Mouse (Mus musculus) forebrain, embryonic 15.5 days (tissue): ENCODE measurements around the gene Haus7. TPM values are rescaled to one million over a fixed set of nuclear protein-coding genes. Genes with fewer than 3 reads are reported as not detected.

Source experiments
- polyA plus RNA-seq: library from polyadenylated mRNA; unstranded; fragments of >200 nt; fragmentation: Nextera tagmentation; extraction: Ambion mirVana; gene quantifications from 2 replicates; pipeline ENCODE4 v1.2.1, GENCODE M21; 2015

The Haus7 gene
- polyA plus RNA-seq, 1 experiment from 2014 or later, result 61.1 TPM

Other genes starting within 250 kb of the Haus7 start
- 0.34 and 0.50 TPM in 2 replicates for gene Xlr4b, start 244.7 kb downstream of the Haus7 start, polyA plus RNA-seq
- 25.6 and 28.0 TPM in 2 replicates for gene F8a, start 230.8 kb downstream of the Haus7 start, polyA plus RNA-seq
- 0.14 TPM in 1 of 2 replicates, not detected in the other for gene Xlr4c, start 215.9 kb downstream of the Haus7 start, polyA plus RNA-seq
- gene Xlr3c, start 193.7 kb downstream of the Haus7 start, polyA plus RNA-seq, result not detected in 2 replicates
- gene Xlr5a, start 166.1 kb downstream of the Haus7 start, polyA plus RNA-seq, result not detected in 2 replicates
- not detected in 2 replicates for gene Xlr5c, start 166.1 kb downstream of the Haus7 start, polyA plus RNA-seq
- gene Gm45015, start 122.2 kb downstream of the Haus7 start, polyA plus RNA-seq, result not detected in 2 replicates
- 11.6 and 12.0 TPM in 2 replicates for gene Zfp275, start 116.4 kb downstream of the Haus7 start, polyA plus RNA-seq
- not detected in 2 replicates for gene Gm18336, start 60.3 kb downstream of the Haus7 start, polyA plus RNA-seq
- gene Zfp92, start 47.9 kb downstream of the Haus7 start, polyA plus RNA-seq, result 0.62 and 0.72 TPM in 2 replicates
- not detected in 2 replicates for gene Trex2, start 23.7 kb downstream of the Haus7 start, polyA plus RNA-seq
- gene Bgn, start 24.6 kb upstream of the Haus7 start, polyA plus RNA-seq, result 12.8 and 13.4 TPM in 2 replicates
- 3.7 and 4.4 TPM in 2 replicates for gene Atp2b3, start 44.0 kb upstream of the Haus7 start, polyA plus RNA-seq
- 0.33 and 0.43 TPM in 2 replicates for gene Dusp9, start 180.4 kb upstream of the Haus7 start, polyA plus RNA-seq
- 105 and 109 TPM in 2 replicates for gene Pnck, start 201.1 kb upstream of the Haus7 start, polyA plus RNA-seq
- gene Slc6a8, start 214.1 kb upstream of the Haus7 start, polyA plus RNA-seq, result 6.5 and 7.0 TPM in 2 replicates